Mouse (Mus musculus) brown adipose tissue, adult 24 weeks (tissue): ENCODE measurements around the gene Clec9a. TPM values are rescaled to one million over a fixed set of nuclear protein-coding genes. Genes with fewer than 3 reads are reported as not detected.

Experiments
- H3K27ac ChIP-seq: fragments of 200-500 bp; replicated peaks from 2 replicates; pipeline ENCODE4 v1.5.1; 2012; ENCODE audit warnings: low read depth, mild to moderate bottlenecking, low read length
- H3K4me1 ChIP-seq: fragments of 200-500 bp; 2 replicates; pipeline ENCODE4 v1.6.1; 2012; ENCODE audit warnings: low read length, mixed read lengths; ENCODE audit not compliant: control insufficient read depth, insufficient read depth, insufficient read length
- H3K4me3 ChIP-seq: fragments of 200-500 bp; 2 replicates; pipeline ENCODE4 v1.5.1; 2012; ENCODE audit warnings: low read depth, mild to moderate bottlenecking, low read length, moderate library complexity; ENCODE audit not compliant: insufficient read depth
- polyA plus RNA-seq: library from polyadenylated mRNA; stranded (reverse); fragments of >200 nt; gene quantifications from 2 replicates; pipeline ENCODE4 v1.2.4, GENCODE M21; 2012; ENCODE audit not compliant: missing spikeins, insufficient read depth, insufficient read length

Gene Clec9a
- polyA plus RNA-seq, 1 experiment: not detected

DNA sequence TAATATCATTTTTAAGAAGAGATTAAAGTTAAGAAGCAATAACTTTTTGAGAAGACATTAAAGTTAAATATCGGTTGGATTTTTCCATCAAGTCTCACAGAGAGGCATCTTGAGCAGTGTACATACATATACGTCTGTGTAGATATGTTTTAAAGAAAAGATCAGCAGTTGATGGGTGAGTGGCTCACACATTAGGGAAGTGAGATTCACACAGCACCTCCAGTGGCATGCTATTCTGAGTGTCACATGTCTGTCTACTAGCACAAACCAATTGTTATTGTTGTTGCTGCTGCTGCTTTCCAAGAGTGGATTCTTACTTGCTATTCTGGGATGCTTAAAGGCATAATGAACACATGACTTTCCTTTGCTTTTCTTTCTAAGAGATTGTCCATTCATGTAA is 6.3 kb upstream of the Clec9a start:
- H3K27ac ChIP-seq: no peak overlapping the region
- no peak overlapping the region for H3K4me3 ChIP-seq
- peaks cover 4% of the 10 kb centered on the region for H3K4me1 ChIP-seq

DNA sequence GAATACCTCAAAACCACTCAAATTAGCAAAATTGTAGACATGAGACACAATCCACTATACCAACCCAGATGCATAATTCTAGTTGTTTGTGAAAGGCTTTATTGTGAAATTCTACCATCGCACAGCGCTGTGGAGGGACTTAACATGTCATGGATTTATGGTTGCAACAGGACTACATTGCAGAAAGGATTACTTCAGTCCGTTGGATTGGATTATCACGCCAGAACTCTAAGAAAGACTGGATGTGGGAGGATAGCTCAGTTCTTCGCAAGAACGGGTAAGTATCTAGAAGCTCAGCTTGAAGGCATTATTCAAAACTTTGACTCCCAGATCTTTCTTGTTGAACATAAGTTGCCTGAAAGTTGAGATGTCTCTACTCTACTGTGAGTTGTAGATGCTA is 5.3 kb upstream of the Clec9a start:
- Histone ChIP-seq H3K27ac (no peak overlapping the region), H3K4me3 (no peak overlapping the region), H3K4me1 (peaks cover 4% of the 10 kb centered on the region)

DNA sequence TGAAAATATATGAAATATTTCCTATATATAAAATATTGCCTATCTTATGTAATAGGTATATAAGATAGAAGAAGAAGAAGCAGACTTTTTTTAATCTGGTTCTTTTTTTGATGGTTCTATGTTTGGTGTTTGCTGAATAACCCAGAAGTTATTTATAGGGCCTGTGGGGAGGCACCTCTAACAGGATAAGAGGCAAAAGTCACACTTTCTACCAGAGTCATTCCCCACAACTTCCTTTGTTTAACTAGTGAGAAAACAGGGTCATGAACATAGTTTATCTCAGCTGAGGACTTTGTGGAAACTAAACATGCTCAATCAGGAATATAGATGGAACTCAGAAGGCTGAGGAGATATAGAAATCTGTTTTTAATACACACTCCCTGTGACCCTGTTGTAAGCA is 2.7 kb upstream of the Clec9a start:
- no peak overlapping the region for H3K27ac ChIP-seq

GRCm38 (mm10) chr6:129407324-129407723 is 1.3 kb upstream of the Clec9a start:
- Histone ChIP-seq H3K27ac (peak overlapping the region; percentile 59), H3K4me1 (no peaks in the 10 kb centered on the region), H3K4me3 (no peak overlapping the region)

More for the DNA sequence above, 2.7 kb upstream of the Clec9a start:
- H3K4me3 ChIP-seq: no peak overlapping the region
- H3K4me1 ChIP-seq: no peaks in the 10 kb centered on the region

GRCm38 (mm10) chr6:129414177-129414576 is 5.5 kb downstream of the Clec9a start:
- no peak overlapping the region for H3K4me3 ChIP-seq
- no peaks in the 10 kb centered on the region for H3K4me1 ChIP-seq

GRCm38 (mm10) chr6:129422311-129422710 is 13.6 kb downstream of the Clec9a start:
- Histone ChIP-seq H3K4me1 (peaks cover 16% of the 10 kb centered on the region), H3K27ac (no peak overlapping the region), H3K4me3 (no peak overlapping the region)

More at GRCm38 (mm10) chr6:129414177-129414576, 5.5 kb downstream of the Clec9a start:
- H3K27ac ChIP-seq: no peak overlapping the region

DNA sequence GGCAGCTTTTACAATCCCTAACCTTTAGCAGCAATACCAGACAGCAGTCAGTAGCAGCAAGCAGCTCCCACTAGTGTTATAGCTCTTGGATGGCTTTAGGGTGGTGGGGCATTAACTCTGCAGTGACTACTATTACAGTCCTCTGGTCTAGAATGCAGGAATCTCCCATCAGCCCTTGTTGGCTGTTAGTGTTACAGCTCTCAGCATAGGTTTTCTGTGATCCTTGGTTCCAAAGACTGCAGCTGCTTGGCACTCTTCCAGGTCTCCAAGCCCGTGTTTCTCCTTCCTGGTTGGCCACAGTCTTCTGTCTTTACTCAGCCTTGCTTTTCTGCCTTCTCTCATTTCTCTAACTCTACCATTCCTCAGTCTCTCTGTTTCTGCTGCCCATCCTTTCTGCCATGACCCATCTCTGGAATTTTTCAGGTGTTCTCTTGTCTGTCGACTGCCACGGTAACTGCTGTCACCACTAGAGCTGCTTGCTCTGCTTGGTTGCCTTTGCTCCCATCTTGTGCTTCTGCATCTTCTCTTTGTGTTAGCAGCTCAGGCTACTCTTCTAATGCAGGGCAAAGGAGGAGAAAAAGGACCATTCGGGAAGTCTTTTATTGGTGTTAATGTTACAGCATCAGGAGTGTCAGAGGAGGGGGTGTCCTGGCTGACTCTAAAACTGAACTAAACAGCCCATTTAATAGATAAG is 14.5 kb downstream of the Clec9a start:
- Histone ChIP-seq H3K27ac (no peak overlapping the region), H3K4me3 (no peak overlapping the region), H3K4me1 (peaks cover 16% of the 10 kb centered on the region)

DNA sequence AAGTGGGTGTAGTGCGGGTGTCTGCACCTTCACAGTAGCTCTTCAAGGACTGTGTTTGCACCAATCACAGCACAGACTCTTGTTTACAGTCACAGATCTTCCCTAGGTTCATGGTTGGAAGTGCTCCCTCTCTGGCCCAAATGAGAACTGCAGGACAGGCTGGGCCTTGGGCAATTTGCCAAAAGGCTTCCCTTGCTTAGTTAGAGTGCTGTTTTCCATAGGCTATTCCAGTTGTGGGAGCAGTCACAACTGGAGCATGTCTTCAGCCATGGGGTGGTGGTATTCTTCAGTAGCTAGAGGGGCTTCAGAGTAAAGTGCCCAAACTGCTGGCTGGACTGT is 15.0 kb downstream of the Clec9a start:
- Histone ChIP-seq H3K27ac (0 out of 2 replicates have a peak overlapping the region, but pooled peaks have one; percentile 55), H3K4me3 (no peak overlapping the region), H3K4me1 (peaks cover 16% of the 10 kb centered on the region)

GRCm38 (mm10) chr6:129425217-129425616 is 16.6 kb downstream of the Clec9a start:
- Histone ChIP-seq H3K27ac (peak overlapping the region; percentile 90), H3K4me1 (peaks cover 16% of the 10 kb centered on the region), H3K4me3 (no peak overlapping the region)

- Histone ChIP-seq H3K4me1 (peaks cover 16% of the 10 kb centered on the region), H3K27ac (peak overlapping the region; percentile 98; the same call in 1 of the 2 replicates), H3K4me3 (no peak overlapping the region)
Measured at GRCm38 (mm10) chr6:129425812-129426211, 17.1 kb downstream of the Clec9a start.

DNA sequence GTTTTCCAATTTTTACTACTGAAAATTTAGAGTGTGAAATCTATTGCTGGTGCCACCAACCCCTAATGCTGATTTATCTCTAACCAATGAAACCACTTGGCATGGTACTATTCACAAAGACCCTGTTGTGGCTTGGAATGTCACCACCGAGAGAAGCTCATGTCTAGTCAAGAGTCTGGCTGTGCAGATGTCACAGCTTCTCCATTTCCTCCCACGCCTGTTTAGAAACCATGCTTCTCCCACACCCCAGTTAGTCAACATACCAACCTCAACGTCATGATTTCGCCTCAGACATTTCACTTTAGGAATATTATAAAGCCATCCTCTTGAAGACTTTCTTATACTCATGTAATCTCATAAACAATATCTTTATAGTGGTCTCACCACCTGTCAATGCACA is 18.6 kb downstream of the Clec9a start:
- Histone ChIP-seq H3K27ac (peak overlapping the region; percentile 51; the same call in 1 of the 2 replicates), H3K4me3 (no peak overlapping the region), H3K4me1 (peaks cover 16% of the 10 kb centered on the region)

DNA sequence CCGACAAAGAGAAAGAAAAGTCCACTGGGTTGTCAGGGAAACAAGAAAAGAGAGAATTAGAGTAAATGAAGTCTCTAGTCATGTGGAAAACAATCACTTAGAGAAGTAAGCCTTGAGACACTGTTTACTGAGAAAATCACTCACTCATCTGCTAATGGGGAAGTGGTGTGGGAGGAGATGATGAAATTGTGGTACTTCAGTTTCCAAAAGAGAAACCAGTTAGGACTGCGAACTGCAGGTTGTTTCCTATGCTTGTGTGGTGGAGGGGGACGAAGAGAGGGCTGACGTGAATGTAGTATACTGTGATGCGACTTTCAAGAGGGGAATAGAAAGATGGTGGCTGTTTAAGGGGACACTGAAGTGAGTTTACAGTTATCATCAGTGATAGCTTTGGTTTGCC is 25.6 kb downstream of the Clec9a start:
- no peak overlapping the region for H3K27ac ChIP-seq
- 0 out of 2 replicates have a peak, but pooled peaks cover 2% of the 10 kb centered on the region for H3K4me1 ChIP-seq
- H3K4me3 ChIP-seq: no peak overlapping the region

DNA sequence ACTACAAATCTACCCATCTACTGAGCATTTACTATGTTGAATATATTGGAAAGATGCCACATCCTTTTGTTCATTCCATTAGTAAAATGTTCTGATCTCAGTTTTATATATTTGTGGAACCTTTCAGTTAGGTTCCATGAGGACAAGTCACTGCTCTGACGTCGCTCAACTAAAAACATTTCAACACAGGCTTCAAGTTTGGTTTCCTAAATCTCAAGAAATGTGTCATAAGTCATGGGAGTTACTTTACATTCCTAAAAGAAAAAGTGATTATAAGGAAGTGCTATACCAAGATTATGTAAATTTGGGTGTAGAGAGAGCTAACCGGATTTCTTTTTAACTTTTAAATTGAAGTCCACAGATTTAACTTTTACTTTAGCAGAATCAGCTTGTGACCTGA is 27.4 kb downstream of the Clec9a start:
- H3K27ac ChIP-seq: no peak overlapping the region
- peaks cover 2% of the 10 kb centered on the region; the same call in 1 of the 2 replicates for H3K4me1 ChIP-seq
- no peak overlapping the region for H3K4me3 ChIP-seq

DNA sequence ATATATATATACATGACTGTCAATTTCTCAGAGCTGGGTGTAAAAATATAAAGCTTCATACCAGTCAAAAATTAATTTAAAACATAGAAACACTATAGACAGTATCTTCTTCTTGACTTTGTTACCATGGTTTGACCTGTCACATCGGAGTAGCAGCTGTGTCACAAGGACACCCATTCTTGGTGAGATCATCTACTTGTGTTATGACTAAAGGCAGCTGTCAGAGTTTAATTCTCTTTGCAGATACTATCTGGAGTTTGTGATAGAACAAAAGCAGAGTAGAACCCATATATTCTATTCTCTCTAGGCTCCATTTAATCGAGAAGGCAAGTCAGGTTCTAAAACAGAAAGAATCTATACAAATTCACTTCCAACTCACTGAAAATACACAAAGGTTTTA is 29.4 kb downstream of the Clec9a start:
- H3K27ac ChIP-seq: no peak overlapping the region
- H3K4me3 ChIP-seq: no peak overlapping the region
- H3K4me1 ChIP-seq: peaks cover 4% of the 10 kb centered on the region; the same call in 1 of the 2 replicates

DNA sequence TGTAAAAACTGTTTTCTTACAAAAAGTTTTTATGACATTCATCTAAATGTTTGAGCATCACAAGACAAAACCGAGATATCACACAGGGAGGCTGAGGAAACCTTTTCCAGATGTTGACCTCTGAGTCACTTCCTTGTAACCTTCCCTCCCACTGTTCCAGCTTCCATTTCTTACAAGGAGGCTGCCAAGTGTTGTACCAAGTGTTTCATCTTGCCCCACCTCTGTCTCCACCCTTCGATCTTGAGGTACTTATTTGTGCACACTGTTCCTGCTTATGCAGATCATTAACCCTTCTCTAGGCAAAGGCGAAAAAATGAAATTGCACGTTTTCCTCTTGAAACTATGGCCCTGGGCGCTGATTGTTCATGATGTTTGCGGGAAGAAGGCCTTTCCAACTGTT is 41.1 kb downstream of the Clec9a start:
- peaks cover 6% of the 10 kb centered on the region for H3K4me1 ChIP-seq
- H3K27ac ChIP-seq: peak overlapping the region; percentile 91
- peak overlapping the region; percentile 56 for H3K4me3 ChIP-seq

DNA sequence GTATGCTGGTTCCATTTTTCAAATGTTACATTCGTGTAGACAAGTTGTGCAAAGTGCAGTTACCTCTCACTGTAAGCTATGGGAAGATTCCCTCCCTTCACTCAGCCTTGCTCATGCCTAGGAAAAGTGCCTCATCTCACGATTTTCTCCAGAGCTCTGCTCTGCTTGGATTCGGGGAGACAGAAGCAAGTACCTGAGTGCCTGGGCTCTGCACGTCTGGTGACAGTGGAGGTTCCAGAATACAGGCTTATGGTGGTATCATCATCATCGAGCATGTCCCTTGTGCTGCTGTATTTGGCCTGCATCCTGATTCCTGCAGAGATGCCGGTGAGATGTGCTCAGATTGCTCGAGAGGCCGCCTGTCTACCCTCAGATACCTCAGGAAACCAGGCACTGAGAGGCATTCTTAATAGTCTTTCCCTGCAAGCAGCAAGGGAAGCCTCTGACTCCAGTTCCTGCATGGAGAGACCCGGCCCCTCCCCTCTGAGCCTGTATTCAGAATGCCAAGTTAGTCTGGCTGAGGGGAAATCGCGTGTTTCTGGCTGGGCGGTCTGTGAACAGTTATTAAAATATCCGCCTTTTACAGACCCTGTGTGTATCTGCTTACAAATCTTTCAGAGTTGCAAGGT is 42.9 kb downstream of the Clec9a start, which contains the start of gene Clec1a:
Clec1a (minus strand) TSS at position 590 of the 629 bp plus-strand sequence.
- Histone ChIP-seq H3K4me3 (peak within 1 kb of the TSS; percentile 52), H3K27ac (peak within 1 kb of the TSS; percentile 82), H3K4me1 (peaks cover 6% of the 10 kb centered on the region)
